Mouse (Mus musculus) liver, embryonic 14.5 days (tissue): ENCODE data around the gene Pknox2.

ENCODE experiments used
- CTCF ChIP-seq: IDR thresholded peaks from 2 replicates; pipeline ENCODE4 v1.5.1; 2016; ENCODE audit warnings: antibody characterized with exemption, low read depth, control low read depth
- EP300 ChIP-seq: IDR thresholded peaks from 2 replicates; pipeline ENCODE4 v1.6.1; 2016; ENCODE audit warnings: antibody characterized with exemption, low read depth

GRCm38 (mm10) chr9:36964230-36964629, 183.0 kb downstream of the Pknox2 start:
- TF ChIP-seq EP300 (no peak), CTCF (no peak)
